Mouse (Mus musculus): ENCODE results near the gene Srsf2.

GRCm38 (mm10) chr11:116827534-116828165 lies 25.2 kb downstream of the Srsf2 start, which contains the start of gene Mxra7:
- no peak for TF ChIP-seq CTCF (IDR thresholded peaks at IDR 0.05; ENCODE audit: insufficient read depth, low read length)
- peak; percentile 69; the same call in 1 of the 2 replicates for TF ChIP-seq POLR2A (IDR thresholded peaks at IDR 0.05; ENCODE audit: borderline replicate concordance, extremely low read depth, low read depth, low read length)

Measured in lung, adult 2 months (tissue).